Mouse (Mus musculus) lung, embryonic 16.5 days (tissue): ENCODE data around the gene Rad18. TPM values are rescaled to one million over a fixed set of nuclear protein-coding genes. Genes with fewer than 3 reads are reported as not detected.
A peak's percentile ranks its signal among the peaks of the same experiment; 100 is the strongest.

ENCODE experiments used
- ATAC-seq: fragments of 200-750 bp; cut with Nextera tagmentation; 2 replicates; pipeline ENCODE4 v1.8.0; 2017; ENCODE audit warnings: low read depth, mild to moderate bottlenecking, moderate library complexity
- H3K27ac ChIP-seq: fragments of 300-500 bp; sonication (generic); 2 replicates; pipeline ENCODE4 v1.5.1; 2014; ENCODE audit warnings: mild to moderate bottlenecking, control low read depth, low read length
- H3K27me3 ChIP-seq: fragments of 300-500 bp; sonication (generic); 2 replicates; pipeline ENCODE4 v1.6.1; 2014; ENCODE audit warnings: low read depth, low read length, mixed read lengths; ENCODE audit not compliant: control insufficient read depth, insufficient read depth
- H3K36me3 ChIP-seq: fragments of 300-500 bp; sonication (generic); 2 replicates; pipeline ENCODE4 v1.6.1; 2014; ENCODE audit warnings: low read length; ENCODE audit not compliant: control insufficient read depth, insufficient read depth
- H3K4me1 ChIP-seq: fragments of 300-500 bp; sonication (generic); replicated peaks from 2 replicates; pipeline ENCODE4 v1.6.1; 2014; ENCODE audit warnings: low read length, mixed read lengths; ENCODE audit not compliant: control insufficient read depth, insufficient read depth
- H3K4me2 ChIP-seq: fragments of 300-500 bp; sonication (generic); 2 replicates; pipeline ENCODE4 v1.6.1; 2014; ENCODE audit warnings: low read depth, low read length, control low read depth
- H3K4me3 ChIP-seq: fragments of 300-500 bp; sonication (generic); 2 replicates; pipeline ENCODE4 v1.5.1; 2014; ENCODE audit warnings: mild to moderate bottlenecking, low read length, control low read depth
- H3K9ac ChIP-seq: fragments of 300-500 bp; sonication (generic); 2 replicates; pipeline ENCODE4 v1.6.1; 2014; ENCODE audit warnings: low read length, control low read depth
- H3K9me3 ChIP-seq: fragments of 300-500 bp; sonication (generic); 2 replicates; pipeline ENCODE4 v1.6.1; 2016; ENCODE audit warnings: low read length; ENCODE audit not compliant: control insufficient read depth
- WGBS: fragments of 180-500 bp; shearing (Covaris S2); extraction: QIAGEN DNeasy Blood & Tissue Kit; methylation state at CpG from one replicate; pipeline ENCODE4 v1.1.7; 2014; 5-methylcytosine and 5-hydroxymethylcytosine counted together
- polyA plus RNA-seq: library from polyadenylated mRNA; unstranded; fragments of >200 nt; fragmentation: Nextera tagmentation; extraction: Ambion mirVana; gene quantifications from 2 replicates; pipeline ENCODE4 v1.2.1, GENCODE M21; 2015

The Rad18 gene
- polyA plus RNA-seq, result 36.5 and 40.3 TPM in 2 replicates

DNA sequence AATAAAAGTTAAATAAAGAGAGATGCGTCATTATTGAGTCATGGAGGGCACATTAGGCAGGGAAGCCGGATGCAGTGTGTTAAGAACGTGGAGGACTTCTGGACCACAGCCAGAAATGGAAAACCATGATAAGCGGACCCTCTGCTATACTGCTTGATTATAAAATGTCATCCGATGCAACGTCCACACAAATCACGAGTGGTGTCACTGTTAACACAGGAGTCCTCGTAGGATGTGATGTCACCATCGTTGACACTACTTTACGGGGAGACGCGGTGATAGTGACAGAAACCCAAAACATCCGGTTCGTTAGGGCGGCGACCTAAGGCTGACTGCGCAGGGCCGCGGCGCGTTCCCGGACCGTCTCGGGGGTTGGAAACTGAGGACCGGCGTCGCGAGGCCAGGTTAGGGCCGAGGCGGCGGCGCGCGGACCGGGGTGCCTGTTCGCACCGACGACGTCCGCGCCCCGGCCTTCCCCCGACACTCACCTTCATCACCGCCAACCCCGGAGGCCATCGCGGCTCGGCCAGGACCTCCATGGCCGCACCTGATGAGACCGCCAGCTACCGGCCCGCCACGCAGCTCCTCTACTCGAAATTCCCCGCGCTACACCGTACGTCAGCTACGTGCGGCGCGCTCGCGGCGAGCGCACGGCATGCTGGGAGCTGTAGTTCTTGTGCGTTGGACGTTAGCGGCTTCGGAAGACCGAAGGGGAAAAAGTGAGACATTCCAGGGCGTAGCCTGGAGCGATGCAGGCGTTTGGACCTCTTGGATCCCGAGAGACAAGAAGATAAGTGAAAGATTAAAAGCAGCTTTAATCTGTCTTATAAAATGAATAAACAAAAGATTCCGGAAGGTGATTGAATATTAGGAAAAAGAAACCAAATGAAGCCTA is at the start of gene Rad18:
Rad18 (minus strand) TSS at position 631 of the 895 bp plus-strand sequence.
- WGBS, result under 1% methylated on average over 74 of the region's 77 CpGs
- Histone ChIP-seq H3K27me3 (no peaks in the 10 kb centered on the region), H3K9me3 (no peaks in the 10 kb centered on the region), H3K4me3 (peak within 1 kb of the TSS; percentile 80), H3K9ac (peak within 1 kb of the TSS; percentile 80), H3K4me2 (peak within 1 kb of the TSS; percentile 66), H3K36me3 (peaks cover 2% of the 10 kb centered on the region; the same call in 1 of the 2 replicates), H3K4me1 (peaks cover 4% of the 10 kb centered on the region), H3K27ac (peak within 1 kb of the TSS; percentile 74)
- ATAC-seq, result peak; percentile 97

DNA sequence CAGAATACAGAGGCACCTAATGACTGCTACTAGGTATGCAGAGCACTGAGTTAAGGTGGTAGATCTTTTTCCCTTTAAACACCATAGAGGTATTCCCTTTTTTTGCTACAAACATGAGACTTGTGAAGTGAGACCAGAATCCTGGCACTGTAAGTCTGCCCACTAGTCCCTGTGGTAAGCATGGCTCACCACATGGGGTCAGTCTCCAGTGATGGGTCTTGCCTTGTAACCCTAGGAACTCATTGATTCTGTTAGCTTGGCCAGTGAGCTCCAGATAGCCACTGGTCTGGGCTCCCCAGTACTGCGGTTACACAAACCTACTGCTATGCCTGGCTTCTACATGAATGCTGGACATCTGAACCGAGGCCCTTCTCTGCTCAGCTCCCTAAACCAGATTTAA is 45.8 kb upstream of the Rad18 start:
- no peaks in the 10 kb centered on the region for H3K4me1 ChIP-seq
- no peak overlapping the region for H3K4me3 ChIP-seq
- no peaks in the 10 kb centered on the region for H3K9me3 ChIP-seq
- H3K36me3 ChIP-seq, result no peaks in the 10 kb centered on the region
- H3K9ac ChIP-seq, result no peak overlapping the region
- no peak overlapping the region for H3K4me2 ChIP-seq
- WGBS, result 80% methylated on average over 2 of the region's 2 CpGs
- ATAC-seq, result no peak
- H3K27ac ChIP-seq, result no peak overlapping the region
- H3K27me3 ChIP-seq, result no peaks in the 10 kb centered on the region

DNA sequence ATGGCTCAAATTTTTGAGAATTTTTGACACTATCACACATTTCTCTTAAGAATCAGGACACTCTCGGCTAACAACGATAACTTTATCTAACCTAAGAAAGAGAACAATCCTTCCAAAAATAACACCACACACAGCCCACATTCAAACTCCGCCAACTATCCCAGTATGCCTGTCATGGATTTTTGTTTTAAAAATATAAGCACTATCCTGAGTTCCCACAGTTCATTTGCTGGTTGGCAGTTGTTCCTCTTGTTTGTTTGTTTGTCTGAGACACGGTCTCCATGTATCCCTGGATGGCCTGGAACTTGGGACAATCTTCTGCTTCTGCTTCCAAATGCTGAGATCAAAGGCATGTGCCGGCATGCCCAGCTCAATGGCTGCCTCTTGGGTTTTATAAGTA is 45.3 kb upstream of the Rad18 start:
- Histone ChIP-seq H3K4me2 (no peak overlapping the region), H3K4me3 (no peak overlapping the region), H3K4me1 (no peaks in the 10 kb centered on the region), H3K36me3 (no peaks in the 10 kb centered on the region), H3K27me3 (no peaks in the 10 kb centered on the region), H3K27ac (no peak overlapping the region), H3K9me3 (no peaks in the 10 kb centered on the region), H3K9ac (no peak overlapping the region)
- ATAC-seq, result no peak
- WGBS, result 76% methylated on average over 5 of the region's 5 CpGs

DNA sequence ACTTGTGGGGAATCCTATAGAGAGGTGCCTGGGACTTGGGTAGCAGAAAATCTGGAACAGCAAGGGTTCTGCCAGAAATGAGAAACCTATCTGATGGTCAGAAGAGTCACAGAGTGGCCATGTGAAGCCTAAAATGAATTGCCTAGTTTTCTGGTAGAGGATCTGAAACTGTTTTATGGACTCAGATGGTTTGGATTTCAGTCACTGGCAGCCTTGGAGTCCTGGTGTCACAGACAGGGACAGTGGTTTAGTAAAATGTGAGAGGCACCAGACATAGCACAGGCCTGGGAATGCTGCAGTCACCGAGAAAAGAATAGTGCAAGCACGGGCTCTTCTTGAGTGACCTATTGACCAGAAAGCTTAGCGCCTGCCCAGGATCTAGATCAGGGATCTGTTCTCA is 43.1 kb upstream of the Rad18 start:
- H3K36me3 ChIP-seq, result no peaks in the 10 kb centered on the region
- H3K27me3 ChIP-seq, result no peaks in the 10 kb centered on the region
- H3K4me1 ChIP-seq, result no peaks in the 10 kb centered on the region
- H3K27ac ChIP-seq, result no peak overlapping the region
- no peak overlapping the region for H3K4me3 ChIP-seq
- WGBS, result 82% methylated on average over 3 of the region's 3 CpGs
- ATAC-seq, result no peak
- no peak overlapping the region for H3K4me2 ChIP-seq
- H3K9me3 ChIP-seq, result no peaks in the 10 kb centered on the region
- no peak overlapping the region for H3K9ac ChIP-seq

DNA sequence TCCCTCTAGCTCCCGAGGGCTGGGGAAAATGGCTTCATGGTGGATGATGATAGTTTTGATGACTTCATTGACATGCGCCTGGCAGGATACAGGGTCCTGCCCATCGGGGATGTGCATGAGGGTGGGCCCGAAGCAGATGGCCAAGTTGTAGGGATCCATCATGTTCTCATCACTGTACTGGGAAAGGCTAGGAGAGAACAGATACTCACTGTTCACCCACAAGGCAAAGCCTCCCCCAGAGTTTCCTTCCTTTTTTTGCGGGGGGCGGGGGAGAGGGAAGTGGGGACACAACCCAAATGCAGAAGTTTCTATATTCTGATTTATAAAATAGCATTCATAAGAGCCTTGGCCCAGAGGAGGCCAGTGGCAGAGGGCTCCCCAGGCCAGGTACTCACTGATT is 42.4 kb upstream of the Rad18 start:
- Histone ChIP-seq H3K4me1 (no peaks in the 10 kb centered on the region), H3K4me2 (no peak overlapping the region), H3K9ac (no peak overlapping the region), H3K36me3 (no peaks in the 10 kb centered on the region), H3K27ac (no peak overlapping the region), H3K9me3 (no peaks in the 10 kb centered on the region), H3K27me3 (no peaks in the 10 kb centered on the region), H3K4me3 (no peak overlapping the region)
- no peak for ATAC-seq
- 86% methylated on average over 6 of the region's 6 CpGs for WGBS

DNA sequence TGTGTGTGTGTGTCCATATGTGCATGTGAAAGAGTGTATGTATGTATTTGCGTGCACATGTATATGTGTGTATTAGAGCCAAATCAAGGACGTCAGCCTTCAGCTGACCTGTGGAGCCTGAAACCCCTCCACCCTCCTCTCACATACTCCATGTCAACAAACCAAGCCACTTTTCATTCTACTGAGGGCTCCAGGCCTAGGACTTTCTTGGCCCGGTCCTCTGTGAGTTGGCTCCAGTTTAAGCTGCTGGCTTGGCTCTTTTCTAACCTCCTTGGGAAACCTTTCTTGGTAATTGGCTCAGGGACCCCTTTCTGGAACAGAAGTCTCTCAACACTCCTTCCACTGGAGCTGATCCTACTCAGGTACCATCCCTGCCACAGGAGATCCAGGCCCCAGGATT is 40.0 kb upstream of the Rad18 start:
- Histone ChIP-seq H3K4me1 (no peaks in the 10 kb centered on the region), H3K9ac (no peak overlapping the region), H3K27me3 (no peaks in the 10 kb centered on the region), H3K4me2 (no peak overlapping the region), H3K9me3 (peaks cover 2% of the 10 kb centered on the region; the same call in 1 of the 2 replicates), H3K27ac (no peak overlapping the region), H3K4me3 (no peak overlapping the region), H3K36me3 (no peaks in the 10 kb centered on the region)
- no peak for ATAC-seq
- WGBS, result 63% methylated on average over 3 of the region's 3 CpGs

DNA sequence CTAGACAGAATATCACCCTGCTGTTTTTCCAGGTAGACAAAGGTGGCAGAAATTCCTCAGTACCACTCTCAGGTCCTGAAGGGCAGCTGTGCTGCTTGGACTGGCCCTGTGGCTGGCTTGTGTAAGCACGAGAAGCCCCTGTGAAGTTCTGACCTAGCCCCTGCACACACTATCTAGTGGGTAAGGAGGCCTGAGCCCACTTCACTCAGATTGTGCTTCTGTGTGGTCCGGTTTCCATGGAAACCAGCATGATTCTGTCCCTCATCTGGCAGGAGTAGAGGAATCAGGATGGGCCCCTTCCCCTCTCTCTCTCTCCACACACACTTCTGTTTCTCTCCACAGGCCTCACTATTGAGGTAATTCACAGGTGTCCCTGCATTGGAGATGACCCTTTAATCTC is 38.6 kb upstream of the Rad18 start:
- H3K4me1 ChIP-seq, result no peaks in the 10 kb centered on the region
- no peaks in the 10 kb centered on the region for H3K27me3 ChIP-seq
- H3K9me3 ChIP-seq, result peaks cover 2% of the 10 kb centered on the region; the same call in 1 of the 2 replicates
- H3K9ac ChIP-seq, result no peak overlapping the region
- no peak overlapping the region for H3K27ac ChIP-seq
- 44% methylated on average over 2 of the region's 2 CpGs for WGBS
- no peak for ATAC-seq
- no peak overlapping the region for H3K4me2 ChIP-seq
- H3K36me3 ChIP-seq, result no peaks in the 10 kb centered on the region
- H3K4me3 ChIP-seq, result no peak overlapping the region

DNA sequence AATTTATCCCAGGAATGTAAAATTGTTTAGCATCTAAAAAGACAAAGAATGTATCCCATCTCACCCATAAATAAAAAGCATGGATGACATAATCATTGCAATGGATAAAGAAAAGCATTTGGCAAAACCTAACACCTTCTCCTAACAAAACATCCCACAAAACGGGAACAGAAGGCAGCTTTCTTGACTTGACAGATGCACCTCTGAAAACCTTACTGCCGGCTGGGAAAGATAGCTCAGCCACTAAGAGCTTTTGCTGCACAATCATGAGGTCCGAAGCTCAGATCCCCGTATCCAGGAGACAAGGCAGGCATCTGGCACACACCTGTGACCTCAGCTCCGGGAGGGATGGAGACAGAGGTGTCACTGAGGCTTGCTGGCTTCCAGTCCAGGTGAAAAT is 37.5 kb upstream of the Rad18 start:
- no peak for ATAC-seq
- Histone ChIP-seq H3K4me3 (no peak overlapping the region), H3K9me3 (peaks cover 2% of the 10 kb centered on the region; the same call in 1 of the 2 replicates), H3K9ac (no peak overlapping the region), H3K27ac (no peak overlapping the region), H3K27me3 (no peaks in the 10 kb centered on the region), H3K4me1 (peaks cover 3% of the 10 kb centered on the region; the same call in 1 of the 2 replicates), H3K36me3 (no peaks in the 10 kb centered on the region), H3K4me2 (no peak overlapping the region)
- WGBS, result 60% methylated on average over 5 of the region's 5 CpGs

DNA sequence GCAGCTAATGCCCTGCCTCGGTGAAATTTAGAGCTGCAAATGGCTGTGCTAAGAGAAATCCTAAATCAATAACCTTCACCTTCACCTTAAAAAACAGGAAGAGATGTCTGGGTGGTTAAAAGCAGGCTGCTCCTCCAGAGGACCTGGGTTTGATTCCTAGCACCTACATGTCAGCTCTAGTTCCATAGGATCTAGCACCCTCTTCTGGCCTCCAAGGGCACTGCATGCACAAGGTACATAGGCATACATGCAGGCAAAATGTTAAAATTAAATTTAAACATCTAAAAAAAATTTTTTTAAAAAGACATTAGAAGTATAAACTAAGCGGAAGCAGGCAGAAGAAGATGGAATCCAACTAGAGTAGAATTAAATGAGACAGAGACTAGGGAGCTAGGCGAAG is 35.9 kb upstream of the Rad18 start:
- Histone ChIP-seq H3K9ac (no peak overlapping the region), H3K4me1 (peaks cover 6% of the 10 kb centered on the region; the same call in 1 of the 2 replicates), H3K4me2 (no peak overlapping the region), H3K27ac (no peak overlapping the region), H3K27me3 (no peaks in the 10 kb centered on the region), H3K36me3 (no peaks in the 10 kb centered on the region), H3K9me3 (peaks cover 2% of the 10 kb centered on the region; the same call in 1 of the 2 replicates), H3K4me3 (no peak overlapping the region)
- 95% methylated on average over 3 of the region's 3 CpGs for WGBS
- no peak for ATAC-seq
